Mouse (Mus musculus): ENCODE measurements around the gene Eri3. TPM values are rescaled to one million over a fixed set of nuclear protein-coding genes. Genes with fewer than 3 reads are reported as not detected.
A peak's percentile ranks its signal among the peaks of the same experiment; 100 is the strongest.

The Eri3 gene
- total and polyA plus RNA-seq, 2 experiments from 2014 or later, result 267 to 295 TPM

DNA sequence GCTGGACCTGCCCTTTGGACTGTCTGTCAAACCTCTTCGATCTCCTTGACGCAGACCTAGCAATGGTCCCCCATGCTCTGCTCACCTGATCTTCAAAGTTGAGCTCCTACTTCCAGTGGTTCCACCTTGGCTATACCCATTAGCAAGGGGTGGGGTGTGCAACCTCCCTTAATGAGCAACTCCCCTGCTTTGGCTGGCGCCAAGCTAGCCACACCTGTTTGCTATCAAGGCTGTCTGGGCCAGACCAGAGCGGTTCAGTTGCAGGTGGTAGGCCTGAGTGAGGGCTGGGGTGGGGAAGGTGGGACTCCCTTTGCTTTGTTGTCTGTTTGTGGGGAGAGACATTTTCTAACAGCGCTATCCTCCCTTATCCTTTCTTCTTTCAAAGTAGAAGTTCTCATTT, 62.5 kb downstream of the Eri3 start:
- no peak for TF ChIP-seq CTCF (IDR thresholded peaks at IDR 0.05; ENCODE audit: low read depth)
- ATAC-seq (no peak), DNase-seq (ENCODE audit: low spot score) (no peak)
- Histone ChIP-seq H3K36me3 (ENCODE audit: insufficient read depth, low read length) (peaks cover 21% of the 10 kb centered on the region), H3K27me3 (ENCODE audit: insufficient read depth, low read length) (no peaks in the 10 kb centered on the region), H3K4me1 (ENCODE audit: insufficient read depth, low read length) (0 out of 2 replicates have a peak, but pooled peaks cover 4% of the 10 kb centered on the region), H3K4me3 (ENCODE audit: low read length) (no peak overlapping the region), H3K27ac (no peak overlapping the region), H3K9ac (replicated peaks; ENCODE audit: low read length) (no peak overlapping the region), H3K9me3 (ENCODE audit: low read length) (no peaks in the 10 kb centered on the region), H3K4me2 (ENCODE audit: low read depth, low read length) (no peak overlapping the region)
- WGBS, result 95% methylated on average over 5 of the region's 5 CpGs

DNA sequence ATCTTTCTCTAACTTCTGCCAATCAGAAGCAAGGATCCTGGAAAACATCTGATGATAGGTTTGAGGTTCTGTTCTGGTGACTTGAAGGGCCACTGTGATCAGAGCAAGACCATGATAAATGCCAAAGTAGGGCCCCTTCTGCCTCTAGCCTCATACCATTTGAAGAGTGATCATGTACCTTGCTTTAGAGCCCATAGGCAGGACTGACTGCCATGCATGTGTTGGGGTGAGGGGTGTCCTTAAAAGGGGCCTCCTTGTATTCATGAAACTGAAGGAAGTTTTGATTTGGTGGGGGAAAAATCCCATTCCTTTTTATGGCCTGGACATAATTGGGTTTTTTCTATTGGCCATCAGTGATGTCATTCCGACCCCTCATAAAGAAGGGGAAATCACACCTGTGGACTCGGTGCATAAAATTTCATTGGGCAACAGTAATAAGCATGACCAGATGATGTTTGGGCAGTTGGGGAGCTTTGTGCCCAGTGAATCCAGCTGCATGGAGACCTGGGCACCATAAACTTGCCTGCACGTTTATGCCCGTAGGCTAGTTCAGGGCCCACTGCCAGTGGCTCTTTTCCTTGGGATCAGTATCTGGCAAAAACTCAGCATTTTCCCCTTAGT, 63.1 kb downstream of the Eri3 start:
- Histone ChIP-seq H3K27ac (no peak overlapping the region), H3K9ac (replicated peaks; ENCODE audit: low read length) (no peak overlapping the region), H3K4me2 (ENCODE audit: low read depth, low read length) (no peak overlapping the region), H3K4me3 (ENCODE audit: low read length) (no peak overlapping the region), H3K27me3 (ENCODE audit: insufficient read depth, low read length) (no peaks in the 10 kb centered on the region), H3K4me1 (ENCODE audit: insufficient read depth, low read length) (0 out of 2 replicates have a peak, but pooled peaks cover 3% of the 10 kb centered on the region), H3K9me3 (ENCODE audit: low read length) (no peaks in the 10 kb centered on the region), H3K36me3 (ENCODE audit: insufficient read depth, low read length) (peaks cover 21% of the 10 kb centered on the region)
- WGBS, result 94% methylated on average over 4 of the region's 4 CpGs
- DNase-seq (ENCODE audit: low spot score), result no peak
- TF ChIP-seq CTCF (IDR thresholded peaks at IDR 0.05; ENCODE audit: low read depth), result no peak
- ATAC-seq, result no peak

DNA sequence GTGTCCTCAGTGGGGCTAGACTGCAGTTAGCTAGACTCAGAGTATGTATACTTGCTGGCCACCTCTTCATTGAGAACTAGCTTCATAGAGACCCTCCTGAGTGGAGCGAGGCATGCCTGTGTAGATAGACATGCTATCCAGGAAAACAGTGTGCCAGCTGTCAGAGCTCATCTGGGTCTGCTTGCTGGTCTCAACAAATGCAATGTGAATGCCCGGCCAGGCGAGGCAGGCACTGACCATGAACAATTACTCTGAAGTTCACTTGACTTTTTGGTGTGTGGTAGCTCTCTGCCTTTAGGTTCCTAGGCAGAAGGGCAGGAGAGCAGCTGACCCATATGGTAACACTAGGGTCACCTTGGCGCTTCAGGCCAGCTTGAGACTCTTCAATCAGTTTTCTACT, 66.4 kb downstream of the Eri3 start:
- ATAC-seq (no peak), DNase-seq (ENCODE audit: low spot score) (no peak)
- Histone ChIP-seq H3K4me2 (ENCODE audit: low read depth, low read length) (no peak overlapping the region), H3K27ac (no peak overlapping the region), H3K36me3 (ENCODE audit: insufficient read depth, low read length) (peaks cover 21% of the 10 kb centered on the region), H3K27me3 (ENCODE audit: insufficient read depth, low read length) (no peaks in the 10 kb centered on the region), H3K4me1 (ENCODE audit: insufficient read depth, low read length) (no peaks in the 10 kb centered on the region), H3K4me3 (ENCODE audit: low read length) (no peak overlapping the region), H3K9ac (replicated peaks; ENCODE audit: low read length) (no peak overlapping the region), H3K9me3 (ENCODE audit: low read length) (no peaks in the 10 kb centered on the region)
- TF ChIP-seq CTCF (IDR thresholded peaks at IDR 0.05; ENCODE audit: low read depth), result no peak
- WGBS, result 85% methylated on average over 4 of the region's 4 CpGs

DNA sequence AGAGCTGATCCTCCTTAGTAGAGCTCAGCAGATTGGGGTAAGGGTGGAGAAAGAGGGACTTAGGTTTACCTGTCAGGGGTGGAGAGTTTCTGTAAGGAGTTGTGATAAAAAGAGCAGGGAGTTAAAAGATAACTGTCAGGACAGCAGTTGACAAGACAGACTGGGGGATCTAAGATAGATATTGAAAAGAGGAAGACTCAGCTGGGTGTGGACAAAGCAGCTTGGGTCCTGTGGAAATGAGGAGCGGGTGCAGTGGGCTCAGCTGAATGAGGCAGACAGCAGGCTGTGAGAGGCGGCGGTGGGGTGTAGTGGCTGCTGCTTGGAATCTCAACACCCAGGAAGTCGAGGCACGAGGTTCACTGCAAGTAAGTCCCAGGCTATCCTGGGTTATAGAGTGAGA, 72.1 kb downstream of the Eri3 start:
- WGBS, result 97% methylated on average over 5 of the region's 5 CpGs
- DNase-seq (ENCODE audit: low spot score), result no peak
- Histone ChIP-seq H3K27me3 (ENCODE audit: insufficient read depth, low read length) (no peaks in the 10 kb centered on the region), H3K9me3 (ENCODE audit: low read length) (no peaks in the 10 kb centered on the region), H3K4me1 (ENCODE audit: insufficient read depth, low read length) (no peaks in the 10 kb centered on the region), H3K9ac (replicated peaks; ENCODE audit: low read length) (no peak overlapping the region), H3K4me3 (ENCODE audit: low read length) (no peak overlapping the region), H3K27ac (no peak overlapping the region), H3K4me2 (ENCODE audit: low read depth, low read length) (no peak overlapping the region), H3K36me3 (ENCODE audit: insufficient read depth, low read length) (peaks cover 4% of the 10 kb centered on the region; the same call in 1 of the 2 replicates)
- no peak for ATAC-seq
- no peak for TF ChIP-seq CTCF (IDR thresholded peaks at IDR 0.05; ENCODE audit: low read depth)

DNA sequence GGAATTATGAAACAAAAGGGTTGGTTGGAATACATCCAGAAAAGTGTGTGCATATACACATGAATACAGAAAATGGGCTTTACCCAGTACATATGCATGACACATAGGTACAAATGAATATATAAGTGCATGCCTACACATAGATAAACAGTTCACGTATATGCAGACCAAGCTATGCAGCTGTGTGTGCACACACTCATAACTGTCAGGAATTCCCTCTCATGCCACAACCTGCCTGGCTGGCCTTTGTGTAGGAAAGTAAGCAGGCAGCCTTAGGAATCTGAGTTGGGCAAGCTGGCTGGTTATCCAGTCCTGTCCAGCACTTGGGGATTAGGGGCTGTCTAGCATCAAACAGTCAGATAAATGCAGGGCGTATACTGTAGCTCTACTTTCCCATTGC, 72.9 kb downstream of the Eri3 start:
- H3K27ac ChIP-seq, result no peak overlapping the region
- no peak overlapping the region for H3K4me2 ChIP-seq (ENCODE audit: low read depth, low read length)
- no peaks in the 10 kb centered on the region for H3K27me3 ChIP-seq (ENCODE audit: insufficient read depth, low read length)
- H3K4me3 ChIP-seq (ENCODE audit: low read length), result no peak overlapping the region
- no peak for ATAC-seq
- WGBS, result 85% methylated on average over 2 of the region's 2 CpGs
- no peak overlapping the region for H3K9ac ChIP-seq (replicated peaks; ENCODE audit: low read length)
- no peak for DNase-seq (ENCODE audit: low spot score)
- no peak for TF ChIP-seq CTCF (IDR thresholded peaks at IDR 0.05; ENCODE audit: low read depth)
- H3K9me3 ChIP-seq (ENCODE audit: low read length), result no peaks in the 10 kb centered on the region
- no peaks in the 10 kb centered on the region for H3K4me1 ChIP-seq (ENCODE audit: insufficient read depth, low read length)
- peaks cover 4% of the 10 kb centered on the region; the same call in 1 of the 2 replicates for H3K36me3 ChIP-seq (ENCODE audit: insufficient read depth, low read length)

DNA sequence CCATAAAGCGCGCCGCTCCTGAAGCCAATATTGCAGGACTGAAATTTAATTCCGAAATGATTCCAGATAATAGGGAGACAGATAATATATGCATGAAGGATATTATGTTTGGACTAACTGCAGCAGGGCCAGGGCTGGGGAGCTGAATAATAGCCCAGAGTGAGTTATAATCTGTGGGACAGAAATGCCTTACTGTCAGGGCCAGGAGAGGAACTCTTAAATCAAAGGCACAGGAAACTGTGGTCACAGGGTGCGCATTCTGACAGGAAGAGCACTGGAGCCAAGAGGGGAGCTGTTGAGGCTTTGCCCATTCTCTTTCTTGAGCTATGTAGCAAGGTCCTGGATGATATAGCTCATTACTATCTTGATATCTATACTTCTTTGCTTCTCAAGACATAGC, 74.5 kb downstream of the Eri3 start:
- Histone ChIP-seq H3K27ac (no peak overlapping the region), H3K27me3 (ENCODE audit: insufficient read depth, low read length) (no peaks in the 10 kb centered on the region), H3K9ac (replicated peaks; ENCODE audit: low read length) (no peak overlapping the region), H3K4me3 (ENCODE audit: low read length) (no peak overlapping the region), H3K4me2 (ENCODE audit: low read depth, low read length) (no peak overlapping the region), H3K36me3 (ENCODE audit: insufficient read depth, low read length) (peaks cover 4% of the 10 kb centered on the region; the same call in 1 of the 2 replicates), H3K4me1 (ENCODE audit: insufficient read depth, low read length) (no peaks in the 10 kb centered on the region), H3K9me3 (ENCODE audit: low read length) (no peaks in the 10 kb centered on the region)
- DNase-seq (ENCODE audit: low spot score) (no peak), ATAC-seq (no peak)
- WGBS, result 90% methylated on average over 5 of the region's 5 CpGs
- no peak for TF ChIP-seq CTCF (IDR thresholded peaks at IDR 0.05; ENCODE audit: low read depth)

DNA sequence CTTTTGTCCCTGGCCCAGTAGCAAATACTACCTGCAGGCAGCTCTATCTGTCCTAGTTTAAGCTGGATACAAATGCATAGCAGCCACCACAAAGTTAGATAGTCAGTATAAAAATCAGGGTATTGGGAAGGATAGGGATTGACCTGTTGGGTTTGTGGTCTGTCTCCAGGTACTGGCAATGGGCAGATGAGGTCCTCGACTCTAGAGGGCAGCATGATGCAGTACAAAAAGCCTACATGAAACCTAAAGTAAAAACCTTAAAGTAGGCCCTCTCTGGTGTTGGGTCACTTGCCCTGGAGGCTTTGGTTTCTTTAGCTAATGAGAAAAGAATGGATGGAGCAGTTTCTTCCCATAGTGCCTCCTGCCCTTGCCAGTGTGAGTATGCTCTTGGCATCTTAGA, 78.3 kb downstream of the Eri3 start:
- 63% methylated on average over 1 of the region's 1 CpGs for WGBS
- TF ChIP-seq CTCF (IDR thresholded peaks at IDR 0.05; ENCODE audit: low read depth), result peak; percentile 30
- ATAC-seq (no peak), DNase-seq (ENCODE audit: low spot score) (no peak)
- H3K4me1 ChIP-seq (ENCODE audit: insufficient read depth, low read length), result no peaks in the 10 kb centered on the region
- no peak overlapping the region for H3K27ac ChIP-seq
- no peaks in the 10 kb centered on the region for H3K9me3 ChIP-seq (ENCODE audit: low read length)
- no peak overlapping the region for H3K9ac ChIP-seq (replicated peaks; ENCODE audit: low read length)
- H3K4me3 ChIP-seq (ENCODE audit: low read length), result no peak overlapping the region
- no peaks in the 10 kb centered on the region for H3K27me3 ChIP-seq (ENCODE audit: insufficient read depth, low read length)
- no peak overlapping the region for H3K4me2 ChIP-seq (ENCODE audit: low read depth, low read length)
- H3K36me3 ChIP-seq (ENCODE audit: insufficient read depth, low read length), result no peaks in the 10 kb centered on the region; the same call in 1 of the 2 replicates

Data from hindbrain, postnatal 0 days (tissue).